Mouse (Mus musculus) brain, embryonic 14.5 days (tissue): Measurements from ENCODE around the gene Abhd17a. TPM values are rescaled to one million over a fixed set of nuclear protein-coding genes. Genes with fewer than 3 reads are reported as not detected.

Experiments
- DNase-seq: peaks from one replicate; pipeline ENCODE4 v3.0.0-alpha.2; 2011; ENCODE audit warnings: low read depth
- CTCF ChIP-seq: fragments of 200-500 bp; IDR thresholded peaks from 2 replicates; pipeline ENCODE4 v1.5.1; 2012; ENCODE audit warnings: inconsistent platforms, mild to moderate bottlenecking, moderate library complexity, borderline replicate concordance; ENCODE audit not compliant: insufficient read depth, insufficient read length; ENCODE audit errors: extremely low read depth
- POLR2A ChIP-seq: fragments of 200-500 bp; IDR thresholded peaks from 2 replicates; pipeline ENCODE4 v1.6.1; 2012; ENCODE audit warnings: mild to moderate bottlenecking, inconsistent platforms, borderline replicate concordance; ENCODE audit not compliant: poor library complexity, insufficient read depth, insufficient read length, severe bottlenecking; ENCODE audit errors: extremely low read depth
- polyA plus RNA-seq: library from polyadenylated mRNA; depleted of rRNA; stranded (reverse); fragments of >200 nt; gene quantifications from 2 replicates; pipeline ENCODE4 v1.2.3, GENCODE M21; 2012

Abhd17a gene
- polyA plus RNA-seq, 1 experiment = 170 TPM

DNA sequence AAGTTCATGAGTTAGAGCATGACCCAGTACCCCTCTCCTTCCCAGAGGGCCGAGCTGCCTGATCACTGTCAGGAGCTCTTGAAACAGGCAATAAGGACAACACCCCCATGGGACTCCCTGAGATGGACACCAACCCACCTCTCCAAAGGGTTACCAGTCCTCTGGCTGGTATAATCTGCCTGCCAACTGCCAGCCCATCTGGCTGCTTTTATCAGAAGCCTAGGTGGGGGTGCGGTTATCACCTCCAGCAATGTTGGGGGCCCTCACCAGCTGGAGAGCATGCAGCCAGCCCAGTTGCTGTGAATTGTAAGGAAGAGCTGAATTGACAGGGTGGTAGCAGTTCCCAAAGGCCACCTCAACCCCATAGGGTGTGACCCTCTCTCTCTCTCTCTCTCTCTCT, 17.7 kb downstream of the Abhd17a start:
- DNase-seq = no peak
- TF ChIP-seq CTCF (no peak), POLR2A (no peak)

DNA sequence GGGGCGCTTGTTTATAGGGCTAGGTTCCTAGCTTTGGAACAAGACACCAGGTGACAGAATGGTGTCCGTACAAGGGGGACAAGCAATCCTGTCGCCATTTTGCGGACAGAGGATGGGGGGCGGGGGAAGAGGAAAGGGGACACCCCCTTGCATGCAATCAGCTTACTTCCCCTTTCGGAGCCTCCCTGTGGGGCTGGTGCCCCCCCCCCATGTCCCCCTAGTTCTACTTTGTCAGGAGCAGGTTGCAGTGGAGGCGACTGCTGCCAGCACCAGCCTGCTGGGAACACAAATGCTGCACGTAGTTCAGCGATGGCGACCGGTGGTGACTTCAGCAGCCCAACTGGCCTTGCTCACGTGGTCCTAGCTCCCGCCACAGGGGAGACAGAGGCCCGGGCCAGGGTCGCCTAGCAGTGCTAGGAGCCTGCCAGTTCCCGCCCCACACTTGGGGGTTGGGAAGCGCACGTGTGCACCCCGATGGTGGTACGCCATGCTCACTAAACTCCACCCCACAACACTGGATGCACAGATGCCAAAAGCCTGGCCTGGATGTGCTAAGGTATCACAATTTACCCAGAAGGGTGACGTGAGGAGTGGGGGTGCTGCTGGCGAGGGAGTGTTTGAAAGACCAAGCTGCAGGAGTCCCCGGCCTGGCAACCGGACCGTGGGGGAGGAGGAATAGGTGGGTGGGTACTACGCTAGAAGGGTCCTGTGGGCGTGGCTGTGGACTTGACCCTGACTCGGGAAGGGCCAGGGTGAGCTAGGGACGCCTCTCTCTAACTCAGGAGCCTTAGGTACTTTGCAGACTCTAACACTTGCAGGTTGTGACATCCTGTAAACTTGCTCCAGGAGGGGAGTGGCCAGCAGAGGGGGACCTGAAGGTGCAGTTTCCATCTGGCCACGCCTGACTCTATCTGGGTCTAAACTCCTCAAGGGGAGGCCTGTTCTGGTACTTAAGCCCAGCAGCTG, 19.0 kb downstream of the Abhd17a start:
- peak; percentile 63 for DNase-seq
- TF ChIP-seq POLR2A = no peak
- TF ChIP-seq CTCF = no peak

DNA sequence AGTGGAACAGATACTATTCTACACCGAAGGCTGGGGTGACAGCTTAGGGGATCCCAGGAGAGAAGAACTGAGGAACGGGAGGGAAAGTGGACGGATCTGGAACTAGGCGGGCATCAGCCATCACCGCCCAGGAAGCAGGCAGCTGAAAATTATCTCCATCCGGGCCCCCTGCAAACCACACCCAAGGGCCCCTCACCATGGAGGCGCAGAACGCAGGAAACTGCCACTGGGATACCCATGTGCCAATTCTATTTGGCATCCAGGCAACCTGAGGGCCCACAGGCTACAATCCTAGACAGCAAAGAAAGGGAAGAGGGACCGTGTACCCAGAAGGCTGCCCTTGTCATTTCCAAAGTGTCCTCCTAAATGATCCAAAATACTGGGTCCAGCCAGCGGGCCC, 19.7 kb downstream of the Abhd17a start:
- TF ChIP-seq POLR2A (no peak), CTCF (no peak)
- no peak for DNase-seq

DNA sequence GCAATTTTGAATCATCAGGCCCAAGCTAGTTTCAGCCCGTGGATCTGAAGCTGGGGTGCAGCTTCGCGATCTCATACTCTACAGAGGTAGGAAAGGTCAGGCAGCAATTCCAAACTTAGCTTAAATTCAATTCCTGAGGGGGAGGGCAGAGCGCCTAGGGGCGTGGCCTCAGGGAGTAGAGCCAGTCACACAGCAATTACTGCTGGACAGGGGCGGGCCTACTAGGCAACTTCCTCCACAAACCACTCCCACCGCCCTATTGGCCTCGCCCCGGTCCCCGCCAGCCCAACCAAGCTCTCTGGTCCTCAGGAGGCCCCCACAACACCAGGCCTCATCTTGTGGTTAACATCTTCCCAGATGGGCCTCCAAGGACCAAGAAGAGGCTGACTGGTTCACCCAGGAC, 20.5 kb downstream of the Abhd17a start:
- TF ChIP-seq CTCF (no peak), POLR2A (no peak)
- DNase-seq = no peak

DNA sequence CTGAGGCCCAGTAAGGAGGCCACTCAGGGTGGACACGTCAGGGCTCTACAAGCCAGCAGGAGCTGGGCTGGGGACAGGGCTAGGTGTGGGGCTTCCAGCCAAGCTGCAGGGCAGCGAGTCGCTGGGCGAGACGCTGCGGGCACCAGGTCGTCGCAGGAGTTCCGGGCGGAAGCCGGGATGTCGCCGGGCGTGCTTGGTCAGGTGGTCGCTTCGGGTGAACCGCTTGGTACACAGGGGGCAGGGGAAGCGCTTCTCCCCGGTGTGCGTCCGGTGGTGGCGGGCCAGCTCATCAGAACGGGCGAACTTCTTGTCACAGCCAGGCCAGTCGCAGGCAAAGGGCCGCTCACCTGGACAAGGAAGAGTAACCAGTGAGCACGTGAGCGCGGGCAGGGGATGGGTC, 21.3 kb downstream of the Abhd17a start:
- DNase-seq = no peak
- TF ChIP-seq CTCF = no peak
- no peak for TF ChIP-seq POLR2A

DNA sequence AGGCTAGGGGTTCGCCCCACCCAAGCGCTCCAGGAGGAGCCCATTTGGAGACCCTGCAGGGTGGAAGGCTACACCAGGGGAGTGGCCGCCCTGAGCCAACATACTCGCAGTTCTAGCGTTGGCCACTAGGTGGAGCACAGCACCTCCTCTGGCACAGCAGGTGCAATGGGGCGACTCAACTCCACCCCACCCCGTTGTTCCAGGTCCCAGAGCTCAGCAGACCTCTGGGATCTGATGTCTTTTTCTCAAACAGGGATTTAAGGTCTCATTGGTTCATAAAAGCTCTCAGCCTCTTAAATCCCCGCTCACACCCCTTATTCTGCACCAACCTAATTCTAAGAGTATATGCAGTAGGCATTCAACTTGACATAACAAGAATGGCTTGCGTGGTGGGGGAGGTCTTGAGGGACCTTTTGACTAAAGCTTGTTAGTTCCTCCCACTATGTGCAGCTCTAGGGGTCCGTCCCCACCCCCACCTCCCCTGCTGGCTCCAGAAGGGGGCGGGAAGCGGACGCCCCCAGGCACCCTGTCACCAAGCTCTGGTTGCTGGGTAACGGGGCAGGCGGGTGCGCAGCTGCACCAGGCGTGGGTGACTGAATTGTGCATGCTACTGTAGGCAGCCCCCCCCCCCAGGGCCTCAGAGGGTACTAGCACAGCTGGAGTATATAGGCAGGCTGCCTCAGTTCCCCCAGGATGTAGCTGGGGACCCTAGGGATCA, 23.6 kb downstream of the Abhd17a start:
- DNase-seq = peak; percentile 87
- TF ChIP-seq POLR2A = no peak
- TF ChIP-seq CTCF = peak; percentile 93

DNA sequence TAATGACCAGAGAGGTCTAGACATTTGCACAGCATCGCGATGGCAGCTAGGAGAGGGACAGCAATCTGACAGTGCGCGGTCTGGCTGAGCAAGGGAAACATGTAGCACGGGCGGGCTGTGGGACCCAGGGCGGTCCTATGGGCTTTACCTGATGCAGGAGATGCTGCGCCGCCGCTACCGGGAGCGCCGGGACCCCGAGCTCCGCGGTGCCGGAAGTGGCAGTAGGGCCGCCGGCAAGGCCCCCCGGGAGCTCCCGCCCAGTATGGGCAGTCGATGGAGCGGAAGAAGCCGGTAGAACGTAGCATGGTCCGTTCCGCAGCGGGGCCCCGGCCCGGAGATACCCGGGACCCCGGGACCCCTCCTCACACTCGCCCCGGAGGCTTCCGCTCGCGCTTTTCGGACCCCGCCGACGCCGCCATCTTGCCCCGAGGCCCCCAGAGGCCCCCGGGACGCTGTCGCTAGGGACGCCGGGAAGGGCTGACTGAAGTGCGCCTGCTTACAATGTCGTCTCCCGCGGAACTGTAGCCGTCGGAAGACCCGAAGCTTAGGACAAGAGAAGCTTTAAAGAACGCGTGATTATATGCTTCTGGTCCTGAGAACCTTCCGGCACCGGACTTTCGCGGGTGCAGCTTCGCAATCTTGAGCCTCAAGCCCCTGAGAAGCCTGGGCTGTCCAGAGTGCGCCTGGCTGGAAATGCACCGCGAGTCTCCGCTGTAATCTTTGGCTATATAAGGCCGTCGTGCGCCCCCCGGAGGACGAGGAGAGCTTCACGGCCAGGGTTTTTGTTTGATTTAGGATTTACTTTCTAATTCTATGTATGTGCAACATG, 28.8 kb downstream of the Abhd17a start, which contains the start of gene Rexo1:
TSS of gene Rexo1 (minus strand) at position 445 of the 829 bp plus-strand sequence.
- peak; percentile 89 for TF ChIP-seq CTCF
- TF ChIP-seq POLR2A = peak; percentile 37; the same call in 1 of the 2 replicates
- peak; percentile 98 for DNase-seq

DNA sequence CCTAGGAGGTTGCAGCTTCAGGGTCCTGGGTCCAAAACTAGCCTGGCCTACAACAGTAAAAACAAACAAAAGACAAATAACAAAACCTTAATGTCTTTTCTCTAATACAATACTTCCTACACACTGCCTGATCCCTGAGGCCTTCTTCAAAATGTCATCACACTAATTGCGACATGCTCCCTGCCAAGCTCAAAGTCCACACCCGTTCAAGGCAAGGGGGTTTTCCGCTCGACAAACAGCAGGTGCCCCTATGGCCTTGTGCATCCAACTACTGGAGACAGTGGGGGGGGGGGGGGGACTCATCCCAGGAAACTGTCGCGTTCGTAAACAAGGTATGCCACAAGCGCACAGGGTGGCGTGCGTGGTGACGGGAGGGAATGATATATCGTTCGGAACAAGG, 29.5 kb downstream of the Abhd17a start:
- TF ChIP-seq CTCF = no peak
- no peak for TF ChIP-seq POLR2A
- DNase-seq = no peak

DNA sequence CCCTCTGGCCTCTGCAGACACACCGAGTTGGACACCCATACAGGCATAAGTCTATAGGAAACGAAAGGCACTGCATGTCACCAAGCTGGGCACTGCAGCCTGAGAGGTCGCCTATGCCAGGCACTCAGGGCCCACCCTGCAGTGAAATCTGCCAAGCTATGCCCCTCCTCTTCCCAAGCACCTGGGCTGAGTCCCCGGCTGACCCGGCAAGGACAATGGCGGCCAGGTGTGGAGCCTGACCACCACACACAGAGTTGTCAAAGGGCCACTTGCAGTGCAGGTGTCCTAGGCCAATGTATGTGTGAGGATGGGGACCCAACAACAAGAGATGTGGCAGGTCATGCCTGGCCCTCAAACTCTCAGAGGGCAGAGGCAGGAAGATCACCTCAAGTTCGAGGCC, 30.7 kb downstream of the Abhd17a start:
- no peak for TF ChIP-seq POLR2A
- TF ChIP-seq CTCF = no peak
- no peak for DNase-seq

DNA sequence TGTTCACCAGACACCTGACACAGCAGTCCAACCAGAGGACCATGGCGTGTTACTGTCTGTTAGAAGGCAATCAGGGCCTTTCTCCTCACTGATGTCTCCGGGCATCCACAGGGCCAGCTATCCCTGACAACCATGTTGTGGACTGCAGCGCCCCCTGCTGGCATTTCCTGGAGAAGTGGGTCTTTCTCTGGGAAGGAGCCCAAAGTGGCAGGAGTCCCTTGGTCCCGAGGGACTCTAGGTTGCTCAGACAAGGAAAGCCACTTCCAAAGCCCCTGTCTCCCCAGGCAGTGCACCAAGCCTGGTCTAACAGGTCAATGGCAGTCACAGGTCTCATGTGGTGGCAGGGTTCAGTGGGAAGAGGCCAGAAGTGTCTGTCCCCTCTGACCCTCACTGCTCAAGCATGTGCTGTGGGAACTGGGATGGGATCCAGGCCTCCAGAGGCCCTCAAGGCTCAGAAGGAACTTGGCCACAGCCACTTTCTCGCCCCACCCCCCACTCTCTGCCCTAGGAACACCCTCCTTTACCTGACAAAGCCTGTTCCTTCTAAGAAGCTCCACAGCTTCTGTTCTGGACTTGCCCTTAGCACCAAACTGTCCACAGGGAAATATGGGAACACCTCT, 32.7 kb downstream of the Abhd17a start:
- TF ChIP-seq CTCF (peak; percentile 81), POLR2A (no peak)
- DNase-seq = peak; percentile 63
